Comparison of ENCODE assay signal across 8 mouse cellular contexts in genomic region chr5:121839128-121839473, GRCm38 (mm10). TPM values are rescaled to one million over a fixed set of nuclear protein-coding genes. Genes with fewer than 3 reads are reported as not detected.
DNase-seq lines count a peak whose midpoint lies in the region; ATAC-seq and TF ChIP-seq lines count a peak whose summit lies in the region.

No protein-coding gene starts in this region.

- peak overlapping the region; percentile 88 for H3K27ac ChIP-seq in lung, embryonic 16.5 days (ENCODE audit: low read length)
- H3K27ac ChIP-seq in forebrain, embryonic 12.5 days: no peak overlapping the region
- peak overlapping the region; percentile 92 for H3K27ac ChIP-seq in intestine, postnatal 0 days (ENCODE audit: low read depth, low read length)
- no peak overlapping the region for H3K27ac ChIP-seq in neural tube, embryonic 13.5 days (replicated peaks)

- H3K27me3 ChIP-seq in lung, embryonic 16.5 days (ENCODE audit: control insufficient read depth, insufficient read depth, low read depth, low read length): peaks cover 1% of the 10 kb centered on the region; the same call in 1 of the 2 replicates
- peaks cover 86% of the 10 kb centered on the region for H3K27me3 ChIP-seq in forebrain, embryonic 12.5 days
- no peaks in the 10 kb centered on the region for H3K27me3 ChIP-seq in intestine, postnatal 0 days (replicated peaks; ENCODE audit: control insufficient read depth, insufficient read depth, low read length)
- H3K27me3 ChIP-seq in neural tube, embryonic 13.5 days: peaks cover 75% of the 10 kb centered on the region

- H3K9ac ChIP-seq in lung, embryonic 16.5 days (ENCODE audit: low read length): peak overlapping the region; percentile 70
- H3K9ac ChIP-seq in forebrain, embryonic 12.5 days: peak overlapping the region; percentile 42
- peak overlapping the region; percentile 54 for H3K9ac ChIP-seq in intestine, postnatal 0 days (ENCODE audit: low read depth, low read length)
- peak overlapping the region; percentile 54 for H3K9ac ChIP-seq in neural tube, embryonic 13.5 days

- ATAC-seq in lung, embryonic 16.5 days (ENCODE audit: low read depth): no peak
- no peak for ATAC-seq in forebrain, embryonic 12.5 days (ENCODE audit: low FRiP score)
- no peak for ATAC-seq in intestine, postnatal 0 days
- no peak for ATAC-seq in neural tube, embryonic 13.5 days (ENCODE audit: low read depth)

- H3K9me3 ChIP-seq in lung, embryonic 16.5 days (ENCODE audit: control insufficient read depth, low read length): no peaks in the 10 kb centered on the region
- H3K9me3 ChIP-seq in forebrain, embryonic 12.5 days: no peaks in the 10 kb centered on the region
- H3K9me3 ChIP-seq in intestine, postnatal 0 days (ENCODE audit: control insufficient read depth): no peaks in the 10 kb centered on the region
- no peaks in the 10 kb centered on the region for H3K9me3 ChIP-seq in neural tube, embryonic 13.5 days

- no peaks in the 10 kb centered on the region for H3K36me3 ChIP-seq in lung, embryonic 16.5 days (ENCODE audit: control insufficient read depth, insufficient read depth, low read length)
- no peaks in the 10 kb centered on the region for H3K36me3 ChIP-seq in forebrain, embryonic 12.5 days (replicated peaks)
- H3K36me3 ChIP-seq in intestine, postnatal 0 days (ENCODE audit: control insufficient read depth, insufficient read depth): no peaks in the 10 kb centered on the region
- H3K36me3 ChIP-seq in neural tube, embryonic 13.5 days: no peaks in the 10 kb centered on the region

- no peak for TF ChIP-seq CTCF in intestine, postnatal 0 days (IDR thresholded peaks at IDR 0.05; ENCODE audit: low read depth)

- H3K4me3 ChIP-seq in lung, embryonic 16.5 days (ENCODE audit: low read length): peak overlapping the region; percentile 82
- peak overlapping the region; percentile 68 for H3K4me3 ChIP-seq in forebrain, embryonic 12.5 days (replicated peaks)
- H3K4me3 ChIP-seq in intestine, postnatal 0 days (ENCODE audit: low read depth, low read length): peak overlapping the region; percentile 79
- H3K4me3 ChIP-seq in neural tube, embryonic 13.5 days: peak overlapping the region; percentile 33

- H3K4me2 ChIP-seq in lung, embryonic 16.5 days (ENCODE audit: low read depth, low read length): peak overlapping the region; percentile 85
- H3K4me2 ChIP-seq in forebrain, embryonic 12.5 days: peak overlapping the region; percentile 90
- peak overlapping the region; percentile 92 for H3K4me2 ChIP-seq in intestine, postnatal 0 days (replicated peaks; ENCODE audit: low read depth)
- H3K4me2 ChIP-seq in neural tube, embryonic 13.5 days: peak overlapping the region; percentile 92

- WGBS in lung, embryonic 16.5 days: 27% methylated on average over 7 of the region's 7 CpGs
- 30% methylated on average over 7 of the region's 7 CpGs for WGBS in forebrain, embryonic 12.5 days
- WGBS in intestine, postnatal 0 days: 23% methylated on average over 7 of the region's 7 CpGs
- 27% methylated on average over 7 of the region's 7 CpGs for WGBS in neural tube, embryonic 13.5 days

- H3K4me1 ChIP-seq in lung, embryonic 16.5 days (replicated peaks; ENCODE audit: control insufficient read depth, insufficient read depth, low read length): peaks cover 38% of the 10 kb centered on the region
- H3K4me1 ChIP-seq in forebrain, embryonic 12.5 days: peaks cover 60% of the 10 kb centered on the region
- H3K4me1 ChIP-seq in intestine, postnatal 0 days (replicated peaks; ENCODE audit: control insufficient read depth, insufficient read depth, low read length): peaks cover 3% of the 10 kb centered on the region; the same call in 1 of the 2 replicates
- peaks cover 58% of the 10 kb centered on the region for H3K4me1 ChIP-seq in neural tube, embryonic 13.5 days (replicated peaks)

- no peak for DNase-seq in lung, postnatal 25 days (ENCODE audit: low spot score)
- no peak for DNase-seq in right cerebral cortex, postnatal 4 days
- DNase-seq in ovary, postnatal 36 days (ENCODE audit: low spot score): no peak
- DNase-seq in retina, postnatal 1 day: no peak

RNA-seq across cellular contexts. Expression of gene Sh2b3, which starts 1.7 kb away (rescaled TPM):
- 15.9 and 16.9 TPM in 2 replicates for polyA plus RNA-seq in lung, embryonic 16.5 days (2015; fragmentation: Nextera tagmentation; extraction: Ambion mirVana)
- polyA plus RNA-seq in forebrain, embryonic 12.5 days (2016; fragmentation: Nextera tagmentation; extraction: Ambion mirVana): 7.1 and 7.4 TPM in 2 replicates
- 11.8 and 12.2 TPM in 2 replicates for polyA plus RNA-seq in intestine, postnatal 0 days (2015; fragmentation: Nextera tagmentation; extraction: Ambion mirVana)
- 6.9 and 7.7 TPM in 2 replicates for polyA plus RNA-seq in neural tube, embryonic 13.5 days (2015; fragmentation: Nextera tagmentation; extraction: Ambion mirVana)

RNA-seq across cellular contexts. Expression of gene Pheta1, which starts 9.7 kb away (rescaled TPM):
- 23.0 and 23.2 TPM in 2 replicates for polyA plus RNA-seq in lung, embryonic 16.5 days (2015; fragmentation: Nextera tagmentation; extraction: Ambion mirVana)
- polyA plus RNA-seq in forebrain, embryonic 12.5 days (2016; fragmentation: Nextera tagmentation; extraction: Ambion mirVana): 44.6 and 48.1 TPM in 2 replicates
- polyA plus RNA-seq in intestine, postnatal 0 days (2015; fragmentation: Nextera tagmentation; extraction: Ambion mirVana): 65.0 and 66.5 TPM in 2 replicates
- 41.1 and 41.5 TPM in 2 replicates for polyA plus RNA-seq in neural tube, embryonic 13.5 days (2015; fragmentation: Nextera tagmentation; extraction: Ambion mirVana)

Comparison
In these comparisons a context has a peak if more than half of its experiments do, and no peak if none do; other contexts are left out.
1. H3K27ac ChIP-seq: peak in lung, embryonic 16.5 days (single experiment) and intestine, postnatal 0 days (single experiment); none in forebrain, embryonic 12.5 days (single experiment) and neural tube, embryonic 13.5 days (single experiment).
2. Peak in every context shown above with its lines, with median percentiles within 50 percentile points of each other: H3K4me2 ChIP-seq, H3K4me3 ChIP-seq and H3K9ac ChIP-seq.